Mouse (Mus musculus): ENCODE data around the gene Slc17a8.
"Not testable (repeated sequence)": the region's sequence is repeated elsewhere in the genome, so short reads cannot be mapped to it uniquely, and the experiment has no call there.

The Slc17a8 gene

DNA sequence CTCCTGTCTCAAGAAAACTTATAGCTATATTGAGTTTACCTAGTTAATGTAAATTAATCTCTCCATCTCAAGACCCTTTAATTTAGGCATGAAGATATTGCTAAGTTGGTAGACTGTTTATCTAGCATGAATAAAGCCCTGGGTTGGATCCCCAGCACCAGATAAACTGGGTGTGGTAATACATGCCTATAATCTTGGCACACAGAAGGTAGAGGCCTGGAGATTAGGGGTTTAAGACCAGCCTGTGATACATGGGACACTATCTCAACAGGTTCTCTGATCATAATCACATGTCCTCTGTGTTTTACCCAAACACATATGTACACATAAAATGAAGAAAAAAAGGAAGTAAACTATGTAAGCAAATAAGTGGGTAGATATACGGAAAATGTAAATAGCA lies 32.3 kb downstream of the Slc17a8 start:
- DNase-seq = no peak

DNA sequence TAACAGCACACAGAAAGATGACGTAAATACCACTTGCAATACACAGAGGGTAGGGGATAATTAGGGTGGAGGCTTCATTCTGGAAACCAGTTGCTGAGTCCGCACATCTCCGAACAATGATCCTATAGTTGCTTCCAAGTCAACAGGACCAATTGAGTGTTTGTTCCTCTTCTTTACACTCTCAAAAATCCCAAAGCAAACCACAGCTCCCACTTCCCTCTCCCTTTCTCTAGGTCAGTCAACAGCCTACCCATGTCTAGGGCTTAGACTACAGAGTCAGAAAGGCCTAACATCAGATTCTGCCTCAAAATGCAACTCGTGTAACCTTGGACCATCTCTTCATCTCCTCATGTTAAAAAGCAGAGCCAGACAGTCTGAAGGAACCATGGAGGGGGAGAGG lies 36.3 kb downstream of the Slc17a8 start:
- no peak for DNase-seq

DNA sequence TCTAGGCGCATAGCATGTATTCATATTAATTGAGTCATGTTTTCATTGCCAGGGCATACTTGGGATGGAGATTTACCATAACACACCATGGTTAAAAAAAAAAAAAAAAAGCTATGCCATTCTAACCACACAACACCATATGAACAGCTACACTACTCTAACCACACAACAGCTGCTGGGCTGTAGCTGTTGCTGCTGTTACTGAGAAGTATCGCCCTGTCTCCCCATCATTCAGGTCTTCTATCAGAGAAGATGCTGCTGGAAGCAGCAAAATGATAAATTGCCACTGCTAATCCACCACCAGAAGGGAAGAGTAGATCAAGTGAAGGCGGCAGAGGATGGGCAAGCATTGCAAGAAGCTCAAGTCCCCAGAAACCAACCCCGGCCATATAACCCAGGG lies 42.3 kb downstream of the Slc17a8 start:
- DNase-seq = no peak

DNA sequence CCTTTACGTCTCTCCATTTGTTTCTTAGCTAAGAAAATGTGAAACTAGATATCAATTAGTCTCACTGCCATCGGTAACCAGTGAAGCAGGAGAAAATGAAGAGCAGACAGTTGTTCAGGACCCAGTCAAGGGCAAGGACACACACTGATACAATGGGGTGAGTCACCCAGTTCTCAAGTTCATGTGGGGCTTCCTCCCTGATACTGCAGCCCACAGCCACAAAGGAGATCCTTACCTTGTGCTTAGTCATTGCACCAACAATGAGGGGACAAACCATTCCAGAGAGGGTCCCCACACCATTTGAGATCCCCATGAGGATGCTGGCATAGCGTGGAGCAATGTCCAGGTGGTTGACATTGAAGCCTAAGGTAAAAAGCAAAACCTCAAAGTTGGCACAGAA lies 43.4 kb downstream of the Slc17a8 start:
- DNase-seq = no peak

DNA sequence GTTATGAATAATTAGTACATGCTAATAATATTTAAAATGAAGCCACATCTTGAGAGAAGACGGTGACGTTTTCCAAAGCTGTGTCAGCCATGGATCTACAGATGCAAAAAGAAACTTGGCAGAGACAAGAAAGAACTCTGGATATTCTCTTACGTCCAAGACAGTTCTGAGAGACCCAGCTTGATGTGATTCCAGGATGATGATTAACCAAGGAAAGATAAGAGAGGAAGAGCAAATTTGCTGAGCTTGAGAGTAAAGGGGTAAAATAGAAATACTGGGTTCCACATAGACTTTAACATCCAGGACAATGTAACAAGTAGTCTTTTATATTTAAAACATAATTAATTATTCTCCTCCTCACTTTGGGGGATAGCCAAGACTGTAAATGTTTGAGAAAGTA lies 47.6 kb downstream of the Slc17a8 start:
- DNase-seq = no peak

DNA sequence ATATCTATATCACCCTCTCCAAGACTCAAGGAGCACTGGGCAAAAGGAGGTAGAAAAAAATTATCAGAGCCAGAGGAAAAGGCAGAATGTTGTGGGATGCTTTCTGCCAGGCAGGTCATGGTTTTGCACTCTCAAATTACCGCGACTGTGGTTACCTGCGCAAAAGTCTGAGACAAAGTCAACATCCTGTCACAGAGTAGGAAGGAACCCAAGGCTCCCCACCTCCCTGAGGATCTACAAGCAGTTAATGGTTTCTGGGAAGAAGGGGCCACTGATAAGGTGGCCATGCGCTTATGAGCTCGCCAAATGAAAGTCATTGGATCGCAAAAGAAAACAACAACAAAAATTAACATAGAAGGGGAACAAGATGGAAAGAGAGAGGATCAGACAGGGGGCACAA lies 48.1 kb downstream of the Slc17a8 start:
- DNase-seq = no peak

DNA sequence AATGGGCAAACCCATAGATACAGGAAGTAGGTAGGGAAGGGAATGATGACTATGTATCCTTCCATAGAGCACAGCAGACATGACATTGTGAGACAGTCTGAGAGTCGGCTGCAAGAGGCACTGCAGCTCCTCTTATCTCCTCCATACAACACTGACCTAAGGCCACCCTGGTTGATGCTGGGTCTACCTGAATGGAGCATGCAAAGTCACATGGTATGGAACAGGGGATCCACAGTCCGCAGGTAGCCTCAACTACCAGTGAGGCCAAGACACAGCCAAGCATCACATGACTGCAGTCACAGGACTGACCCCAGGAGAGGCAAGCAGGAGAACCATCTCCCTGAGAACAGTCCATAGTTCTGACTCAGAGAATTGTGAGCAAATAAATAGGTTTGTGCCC lies 53.7 kb downstream of the Slc17a8 start:
- no peak for DNase-seq

DNA sequence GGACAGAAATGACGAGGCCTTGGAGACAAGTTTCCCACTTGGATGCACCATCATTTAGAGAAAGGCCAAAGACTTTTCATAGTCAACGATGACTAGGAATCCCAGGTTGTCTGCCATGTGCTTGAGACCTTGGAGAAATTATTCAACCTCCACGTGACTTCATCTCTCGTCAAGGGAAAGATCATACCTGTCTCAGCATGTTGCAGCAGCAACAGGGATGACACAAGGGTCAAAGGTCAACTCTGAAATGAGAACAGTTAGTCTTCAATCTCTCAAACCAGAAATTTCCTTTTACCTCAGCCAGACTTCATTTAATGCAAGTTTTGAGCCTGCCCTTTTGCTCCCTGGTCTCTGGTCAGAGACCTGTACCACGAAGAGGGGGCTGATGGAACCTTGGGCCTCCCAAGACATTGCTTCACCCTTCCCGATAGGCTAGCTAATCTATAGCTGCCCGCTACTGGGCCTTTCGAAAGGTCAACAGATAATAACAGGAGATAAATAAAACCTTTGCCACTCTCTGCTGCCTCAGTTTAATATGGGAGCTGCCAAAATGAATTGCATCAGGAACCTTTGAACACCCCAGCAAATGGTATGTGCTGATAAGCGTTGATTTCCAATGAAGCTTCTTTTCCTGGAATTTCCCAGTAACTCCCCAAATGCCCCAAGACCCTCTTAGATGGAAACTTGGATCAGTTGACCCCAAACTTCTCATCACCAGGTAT lies 55.6 kb downstream of the Slc17a8 start:
- no peak for DNase-seq

DNA sequence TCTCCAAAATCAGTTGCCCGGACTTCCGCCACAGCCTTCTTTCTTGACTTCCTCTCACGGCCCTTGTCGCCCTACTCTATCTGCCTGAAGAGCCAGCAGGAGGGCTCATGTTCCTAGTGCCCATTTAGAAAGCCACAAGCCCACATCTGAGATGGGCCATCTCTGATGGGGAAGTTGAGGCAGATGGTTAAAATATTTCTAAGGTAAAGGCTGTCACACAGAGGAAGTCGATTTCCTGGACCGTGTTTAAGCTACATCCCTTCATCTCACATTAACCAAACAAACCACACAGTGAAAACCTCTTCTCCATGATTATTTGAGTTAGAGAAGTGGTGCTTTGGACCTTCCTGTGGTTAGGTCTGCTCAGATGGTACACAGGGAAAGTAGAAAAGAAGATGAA lies 58.9 kb downstream of the Slc17a8 start:
- no peak for DNase-seq

DNA sequence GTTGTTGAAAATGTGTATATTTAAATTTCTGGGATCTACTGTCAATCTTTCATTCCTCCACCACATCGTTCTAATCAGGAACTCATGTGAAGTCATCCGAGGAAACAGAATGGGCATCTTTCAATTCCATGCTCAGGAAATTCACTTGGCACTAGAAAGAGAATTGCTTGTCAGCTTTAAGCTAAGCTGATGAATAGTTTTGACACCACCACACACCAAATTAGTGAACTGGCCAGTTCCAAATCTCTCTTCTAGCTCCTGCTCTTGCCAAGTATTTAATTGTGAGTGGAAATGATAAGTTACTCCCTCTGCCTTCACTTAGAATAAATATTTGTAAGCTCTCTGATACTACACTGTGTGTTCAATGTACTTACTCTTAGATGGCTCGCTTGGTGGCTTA lies 61.7 kb downstream of the Slc17a8 start:
- DNase-seq = no peak

DNA sequence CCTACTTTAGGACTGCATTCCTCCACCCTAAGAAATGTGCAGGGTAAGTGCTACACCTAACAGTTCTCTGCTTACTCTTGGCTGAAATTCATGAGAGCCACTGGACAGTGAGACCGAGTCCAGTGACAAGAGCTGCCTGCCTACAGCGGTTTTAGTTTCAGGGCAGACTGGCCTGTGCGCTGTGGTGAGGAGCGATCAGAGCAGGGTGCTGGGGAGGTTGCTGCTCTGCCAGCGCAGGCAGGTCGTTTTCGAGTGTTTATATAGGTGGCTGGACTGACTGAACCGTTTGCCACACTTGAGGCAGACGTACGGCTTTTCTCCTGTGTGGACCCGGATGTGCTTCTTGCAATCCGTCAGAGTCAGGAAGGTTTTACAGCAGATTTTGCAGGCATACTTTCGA lies 66.2 kb downstream of the Slc17a8 start:
- DNase-seq = not testable (repeated sequence)

DNA sequence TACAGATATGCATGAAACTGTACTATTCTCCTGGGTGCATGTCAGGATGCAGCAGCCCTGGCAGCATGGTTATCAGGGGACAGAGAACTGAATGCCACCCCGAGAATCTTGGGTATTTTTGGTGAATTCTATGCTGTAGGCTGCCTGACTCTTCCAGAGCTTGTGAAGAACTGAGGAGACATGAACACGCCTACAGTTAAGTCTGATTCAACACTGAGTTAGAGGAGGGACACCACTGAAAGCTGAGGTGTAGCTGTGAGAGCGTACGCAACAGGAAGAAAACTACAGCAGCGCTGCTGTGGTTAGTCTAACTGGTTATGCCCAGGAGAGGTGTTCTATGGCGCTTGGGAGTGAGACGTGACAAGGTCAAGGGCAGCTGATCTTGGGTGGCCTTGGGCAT lies 67.2 kb downstream of the Slc17a8 start:
- not testable (repeated sequence) for DNase-seq

DNA sequence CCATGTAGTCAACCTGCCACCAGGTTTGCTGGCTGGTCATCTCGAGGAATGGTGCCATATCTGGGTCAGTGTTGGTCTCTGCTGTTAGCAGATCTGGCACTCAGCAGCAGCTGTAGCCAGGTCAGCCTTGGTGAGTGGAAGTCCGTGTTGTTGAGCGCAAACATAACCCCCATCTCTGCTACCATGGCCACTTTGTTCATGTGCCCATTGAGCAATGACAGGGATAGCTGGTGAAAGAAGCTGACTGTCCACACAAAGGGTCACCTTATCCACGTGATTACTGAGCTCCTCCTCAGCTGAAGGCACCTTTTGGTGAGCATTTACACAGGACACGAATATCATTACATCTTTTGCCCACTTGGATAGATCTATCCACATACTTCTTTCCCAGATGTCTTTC lies 68.0 kb downstream of the Slc17a8 start:
- DNase-seq = no peak

DNA sequence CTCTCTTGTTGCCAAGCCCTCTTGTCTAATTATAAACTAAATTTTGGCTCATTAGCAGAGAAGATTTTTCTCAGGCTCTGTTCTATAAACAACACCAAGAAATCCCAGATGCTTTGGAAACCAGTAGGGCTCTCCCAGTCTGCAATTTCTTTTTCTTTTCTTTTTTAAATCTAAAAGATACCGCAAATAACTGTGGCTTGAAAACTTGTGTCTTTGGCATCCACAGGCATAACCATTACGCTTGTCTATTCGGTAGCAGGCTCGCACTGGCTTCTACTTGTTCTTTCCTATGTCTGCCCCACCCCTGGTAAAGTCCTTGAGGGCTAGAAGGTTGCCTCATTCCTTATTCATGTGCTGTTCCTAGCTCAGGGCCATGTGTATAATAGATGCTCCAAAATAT lies 69.4 kb downstream of the Slc17a8 start:
- no peak for DNase-seq

DNA sequence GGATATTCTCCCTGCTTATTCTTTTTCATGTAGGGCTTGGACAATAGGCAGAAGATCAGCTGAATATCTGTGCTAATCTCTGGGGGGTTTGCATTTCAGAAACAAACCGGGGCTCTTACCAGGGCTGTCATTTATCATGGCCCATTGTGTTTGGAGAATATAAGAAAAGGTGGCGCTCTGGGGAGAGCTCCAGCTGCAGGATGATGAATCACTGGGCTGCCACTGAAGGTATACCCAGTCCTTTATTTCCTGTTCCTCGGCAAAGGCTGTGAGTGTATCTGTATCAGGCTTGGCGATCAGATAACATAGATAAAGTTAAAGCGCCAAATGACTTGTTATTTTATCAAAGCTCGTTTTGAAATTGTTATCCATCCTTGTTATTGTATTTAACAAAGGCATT lies 73.0 kb downstream of the Slc17a8 start:
- no peak for DNase-seq

DNA sequence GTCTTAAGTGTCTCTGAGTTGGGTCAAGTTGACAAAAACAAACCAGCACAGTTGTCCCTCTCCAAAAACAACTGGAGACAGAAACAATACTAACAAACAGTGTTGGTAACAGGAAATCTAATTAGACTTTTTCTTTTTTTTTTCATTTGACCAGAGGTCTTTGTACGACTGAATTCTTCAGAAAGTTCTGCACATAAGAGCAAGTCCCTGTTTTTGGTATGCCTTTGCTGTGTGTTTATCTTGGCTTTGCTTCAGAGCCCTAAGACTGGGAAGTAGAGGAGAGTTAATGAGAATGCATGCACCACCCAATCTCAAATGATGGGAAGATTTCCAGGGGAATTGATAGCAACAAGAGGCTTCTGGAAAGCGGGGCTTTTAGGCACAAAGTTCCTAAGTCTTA lies 74.1 kb downstream of the Slc17a8 start:
- no peak for DNase-seq

DNA sequence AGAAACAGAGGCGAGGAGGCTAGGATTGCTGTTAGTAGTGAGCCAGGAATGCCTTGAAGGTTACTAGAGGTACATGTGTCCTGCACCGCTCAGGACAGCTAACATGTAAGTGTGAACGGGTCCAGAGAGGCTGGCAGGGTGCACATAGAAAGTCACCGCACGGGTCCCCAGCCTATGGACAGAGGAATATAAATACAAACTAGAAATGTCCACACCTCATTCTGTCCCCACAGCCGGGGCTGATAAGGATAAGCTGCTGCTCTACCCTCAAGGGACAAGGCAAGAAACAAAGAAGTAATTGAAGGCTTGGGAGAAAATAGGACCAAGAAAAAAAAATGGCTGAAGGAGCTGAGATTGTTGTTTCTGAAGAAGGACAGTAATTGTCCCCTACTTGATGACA lies 77.2 kb downstream of the Slc17a8 start:
- no peak for DNase-seq

DNA sequence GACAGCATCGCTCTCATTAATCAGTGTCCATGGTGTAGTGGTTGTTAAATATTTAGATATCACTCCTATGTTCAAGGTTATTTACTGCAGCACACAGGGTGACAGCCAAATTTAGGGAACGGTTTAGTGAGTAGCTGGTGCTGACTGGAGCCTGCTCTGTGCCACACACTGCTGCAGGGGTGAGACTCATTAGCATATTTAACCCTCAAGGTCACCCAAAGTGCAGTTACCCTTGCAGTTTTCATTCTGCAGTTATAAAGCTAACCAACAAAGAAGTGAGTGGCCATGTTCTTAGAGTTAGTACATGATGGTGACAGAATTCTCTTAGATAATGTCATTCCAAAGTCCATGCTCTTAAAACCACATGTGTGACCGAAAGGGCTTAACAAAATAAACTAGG lies 78.7 kb downstream of the Slc17a8 start:
- no peak for DNase-seq

DNA sequence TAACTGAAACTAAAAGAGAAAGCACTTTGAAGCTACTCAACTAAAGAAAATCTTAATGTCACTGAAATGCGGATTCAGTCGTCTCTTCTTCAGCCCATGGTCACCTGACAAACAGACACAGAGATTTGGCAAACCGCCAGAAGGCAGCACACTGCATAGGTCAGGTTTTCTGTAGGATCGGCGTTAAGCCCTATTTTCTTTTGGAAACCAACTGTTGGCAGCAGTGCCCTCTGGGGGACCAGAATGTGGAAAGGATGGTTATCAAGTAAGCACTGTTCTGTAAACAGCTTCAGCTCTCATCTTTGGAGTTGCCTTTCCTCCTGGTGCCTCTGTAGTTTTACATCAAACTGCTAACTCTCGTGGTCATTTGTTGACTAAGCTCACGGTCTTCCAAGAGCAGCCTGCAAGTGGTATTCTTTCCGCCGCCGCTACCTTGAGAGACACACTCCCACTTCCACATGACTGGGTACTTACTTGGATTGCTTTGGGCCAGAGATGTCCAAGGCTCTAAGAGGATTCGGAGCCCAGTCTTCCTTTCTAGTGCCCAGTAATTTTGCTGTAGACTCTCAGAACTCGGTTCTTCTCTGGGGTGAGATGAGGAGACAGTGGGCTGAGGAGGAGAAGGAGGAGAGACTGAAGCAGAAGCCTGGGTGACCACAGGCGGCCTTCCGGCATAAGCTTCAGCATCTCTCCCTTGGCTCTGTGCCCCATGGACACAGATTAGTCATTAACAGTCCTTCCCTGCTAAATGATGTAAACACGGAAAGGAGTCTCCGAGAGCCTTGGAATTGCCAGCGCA lies 87.9 kb downstream of the Slc17a8 start, which contains the start of gene Nr1h4:
Gene Nr1h4 (minus strand): TSS at position 657 of the 799 bp plus-strand sequence.
- DNase-seq = no peak

DNA sequence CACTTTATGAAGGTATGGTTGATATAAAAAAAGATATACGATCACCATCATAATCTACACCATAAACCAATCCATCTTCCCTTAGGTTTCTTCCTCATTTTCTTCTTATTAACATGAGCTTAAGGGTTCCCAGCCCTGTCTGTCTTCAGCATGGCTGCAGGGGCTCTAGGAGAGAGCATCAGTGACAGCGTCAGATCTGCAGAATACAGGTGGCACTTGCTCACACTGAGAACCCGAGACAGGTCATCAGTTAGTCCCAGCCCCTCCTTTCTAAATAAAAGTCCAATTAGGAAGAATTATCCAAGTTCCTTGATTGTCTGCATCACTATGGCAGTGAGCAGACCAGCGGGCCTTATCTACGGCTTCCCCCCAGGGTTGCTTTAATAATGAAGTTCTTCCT lies 88.6 kb downstream of the Slc17a8 start:
- DNase-seq = no peak

DNA sequence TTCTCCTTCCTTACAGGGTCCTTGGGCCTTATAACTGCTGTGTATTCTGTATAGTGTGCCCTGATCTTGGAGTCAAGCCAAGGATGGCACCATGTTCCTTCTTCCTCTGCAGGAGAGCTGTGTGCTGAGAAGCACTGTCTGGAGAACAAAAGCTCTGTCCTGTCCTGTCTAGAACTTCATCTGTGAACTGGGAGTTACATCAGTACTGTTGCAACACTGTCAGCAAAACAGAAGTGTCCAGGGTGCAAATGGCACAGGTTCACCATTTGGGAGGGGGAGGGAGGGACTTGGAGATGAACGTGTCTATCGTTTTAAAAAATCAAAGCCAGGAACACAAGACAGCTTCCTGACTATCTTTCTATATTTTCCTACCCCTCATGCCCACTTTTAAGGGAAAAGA lies 89.1 kb downstream of the Slc17a8 start:
- no peak for DNase-seq

DNA sequence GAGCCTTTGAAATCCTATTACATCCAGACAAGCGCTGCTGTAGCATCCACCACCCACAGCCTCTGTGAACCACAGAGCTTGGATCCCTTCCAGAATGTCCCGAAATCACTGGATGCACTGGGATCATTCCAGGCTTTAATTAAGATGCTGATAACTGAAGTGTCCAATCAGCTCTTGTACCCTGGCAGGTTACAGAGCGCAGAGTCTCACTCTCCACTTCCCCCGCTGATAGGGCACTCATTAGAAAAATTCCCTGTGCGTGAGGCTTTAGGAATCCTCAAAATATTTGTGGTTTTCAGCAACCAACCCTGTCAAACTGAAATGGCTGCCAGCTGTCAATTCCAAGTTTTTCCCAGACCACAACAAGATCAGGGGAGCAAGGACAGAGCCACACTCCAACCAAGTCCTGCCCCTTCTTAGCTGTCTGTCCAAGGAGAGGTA lies 89.8 kb downstream of the Slc17a8 start:
- DNase-seq = no peak

DNA sequence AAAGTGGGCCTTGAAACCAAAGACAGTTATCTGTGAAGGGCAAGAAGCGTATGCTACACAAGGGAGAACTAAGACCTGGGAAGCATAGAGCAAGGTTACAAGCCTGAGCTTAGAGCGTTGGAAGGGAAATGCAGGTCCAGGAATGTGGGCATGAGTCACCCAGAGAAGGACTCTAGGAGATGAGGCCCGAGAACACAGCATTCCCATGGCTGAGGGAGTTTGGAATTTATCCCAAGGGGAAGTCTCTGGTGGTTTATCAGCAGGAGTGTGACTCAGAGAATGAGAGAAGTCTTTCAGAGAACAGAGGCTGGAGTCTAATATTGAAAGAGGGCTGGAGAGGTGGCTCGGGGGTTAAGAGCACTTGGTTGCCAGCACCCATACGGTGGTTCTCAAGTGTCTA lies 94.0 kb downstream of the Slc17a8 start:
- no peak for DNase-seq

DNA sequence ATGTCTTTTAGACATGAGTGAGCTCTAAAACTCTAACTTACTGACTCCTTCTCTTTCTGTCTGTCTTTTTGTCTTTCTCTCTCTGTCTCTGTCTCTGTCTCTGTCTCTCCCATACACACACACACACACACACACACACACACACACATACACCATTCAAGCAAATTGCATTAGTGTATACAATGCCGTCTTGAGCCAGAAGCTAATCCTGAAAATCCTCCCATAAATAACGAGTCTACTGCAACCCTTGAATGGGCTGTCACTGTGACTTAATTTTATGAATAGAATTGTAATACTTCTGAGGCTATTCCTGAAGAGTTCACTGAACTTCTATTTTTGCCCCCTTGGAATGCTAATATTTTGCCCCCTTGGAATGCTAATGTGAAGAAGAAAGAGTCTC lies 95.2 kb downstream of the Slc17a8 start:
- DNase-seq = no peak

Measured in spleen, adult 18-20 months (tissue).